Mouse (Mus musculus) limb, embryonic 11.5 days (tissue): ENCODE results near the gene Dnajc11. TPM values are rescaled to one million over a fixed set of nuclear protein-coding genes. Genes with fewer than 3 reads are reported as not detected.

Experiments used
- ATAC-seq: fragments of 200-750 bp; cut with Nextera tagmentation; 2 replicates; pipeline ENCODE4 v1.8.0; 2017; ENCODE audit warnings: low read depth; ENCODE audit not compliant: insufficient number of reproducible peaks, low FRiP score, low TSS enrichment
- DNase-seq: peaks from one replicate; pipeline ENCODE4 v3.0.0-alpha.2; 2015; ENCODE audit warnings: low spot score
- H3K27ac ChIP-seq: fragments of 300-500 bp; sonication (generic); replicated peaks from 2 replicates; pipeline ENCODE4 v1.5.1; 2014; ENCODE audit warnings: low read depth, mild to moderate bottlenecking, low read length
- H3K27me3 ChIP-seq: fragments of 300-500 bp; sonication (generic); 2 replicates; pipeline ENCODE4 v1.6.1; 2014; ENCODE audit warnings: mild to moderate bottlenecking, low read length, mixed read lengths; ENCODE audit not compliant: control insufficient read depth, insufficient read depth
- H3K36me3 ChIP-seq: fragments of 300-500 bp; sonication (generic); 2 replicates; pipeline ENCODE4 v1.6.1; 2014; ENCODE audit warnings: mild to moderate bottlenecking, low read length, moderate library complexity, mixed read lengths; ENCODE audit not compliant: control insufficient read depth, insufficient read depth
- H3K4me1 ChIP-seq: fragments of 300-500 bp; sonication (generic); 2 replicates; pipeline ENCODE4 v1.6.1; 2014; ENCODE audit warnings: low read length, mixed read lengths; ENCODE audit not compliant: control insufficient read depth, insufficient read depth
- H3K4me2 ChIP-seq: fragments of 300-500 bp; sonication (generic); 2 replicates; pipeline ENCODE4 v1.6.1; 2014; ENCODE audit warnings: low read depth, mild to moderate bottlenecking, moderate library complexity; ENCODE audit not compliant: severe bottlenecking
- H3K4me3 ChIP-seq: fragments of 300-500 bp; sonication (generic); 2 replicates; pipeline ENCODE4 v1.5.1; 2014; ENCODE audit warnings: low read depth, low read length
- H3K9ac ChIP-seq: fragments of 300-500 bp; sonication (generic); 2 replicates; pipeline ENCODE4 v1.6.1; 2014; ENCODE audit warnings: mild to moderate bottlenecking, low read length
- H3K9me3 ChIP-seq: fragments of 300-500 bp; sonication (generic); 2 replicates; pipeline ENCODE4 v1.6.1; 2016; ENCODE audit warnings: low read length; ENCODE audit not compliant: control insufficient read depth
- WGBS: fragments of 180-500 bp; shearing (Covaris S2); extraction: QIAGEN DNeasy Blood & Tissue Kit; methylation state at CpG from one replicate; pipeline ENCODE4 v1.1.7; 2014; 5-methylcytosine and 5-hydroxymethylcytosine counted together
- polyA plus RNA-seq: library from polyadenylated mRNA; unstranded; fragments of >200 nt; fragmentation: Nextera tagmentation; extraction: Ambion mirVana; gene quantifications from 2 replicates; pipeline ENCODE4 v1.2.1, GENCODE M21; 2014

Gene Dnajc11
- polyA plus RNA-seq, 1 experiment from 2014 or later: 90.9 TPM

DNA sequence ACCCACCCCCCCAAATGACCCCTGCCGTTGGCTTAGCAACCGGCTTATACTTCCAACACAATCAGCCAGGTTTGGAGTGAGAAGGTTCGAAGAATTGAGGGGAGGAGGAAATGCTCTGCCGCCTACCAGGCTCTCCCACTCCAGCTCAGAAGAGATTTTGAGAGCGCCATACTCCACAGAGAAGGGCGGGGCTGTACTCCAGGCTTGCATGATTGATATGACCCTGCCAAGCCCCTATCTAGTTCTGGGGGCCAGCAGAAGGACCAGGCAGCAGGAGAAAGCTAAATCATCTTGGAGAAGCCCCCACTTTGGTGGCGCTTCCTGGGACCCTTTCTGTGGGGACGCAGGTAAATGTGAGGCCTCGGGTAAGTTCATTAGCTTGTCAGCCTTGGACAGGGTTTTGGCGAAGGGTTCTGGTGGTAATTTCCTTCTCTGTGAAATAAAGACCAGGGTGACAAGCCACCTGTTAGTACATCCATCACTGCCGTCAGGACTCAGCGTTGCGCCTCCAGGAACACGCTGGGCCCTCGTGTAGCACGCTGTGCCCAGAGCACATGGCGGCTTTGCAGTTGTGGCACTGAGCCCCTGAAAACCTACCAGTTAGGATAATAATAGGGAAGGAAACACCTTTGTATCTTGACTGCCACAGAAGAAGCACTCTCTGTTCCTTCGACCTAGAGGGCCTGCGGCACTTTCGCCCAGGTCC lies 14.2 kb upstream of the Dnajc11 start:
- H3K9ac ChIP-seq: no peak overlapping the region
- no peaks in the 10 kb centered on the region for H3K36me3 ChIP-seq
- WGBS: 66% methylated on average over 20 of the region's 20 CpGs
- H3K4me1 ChIP-seq: no peaks in the 10 kb centered on the region
- peak; percentile 38 for DNase-seq
- ATAC-seq: no peak
- no peaks in the 10 kb centered on the region for H3K9me3 ChIP-seq
- no peak overlapping the region for H3K4me3 ChIP-seq
- no peak overlapping the region for H3K4me2 ChIP-seq
- no peaks in the 10 kb centered on the region for H3K27me3 ChIP-seq
- no peak overlapping the region for H3K27ac ChIP-seq

DNA sequence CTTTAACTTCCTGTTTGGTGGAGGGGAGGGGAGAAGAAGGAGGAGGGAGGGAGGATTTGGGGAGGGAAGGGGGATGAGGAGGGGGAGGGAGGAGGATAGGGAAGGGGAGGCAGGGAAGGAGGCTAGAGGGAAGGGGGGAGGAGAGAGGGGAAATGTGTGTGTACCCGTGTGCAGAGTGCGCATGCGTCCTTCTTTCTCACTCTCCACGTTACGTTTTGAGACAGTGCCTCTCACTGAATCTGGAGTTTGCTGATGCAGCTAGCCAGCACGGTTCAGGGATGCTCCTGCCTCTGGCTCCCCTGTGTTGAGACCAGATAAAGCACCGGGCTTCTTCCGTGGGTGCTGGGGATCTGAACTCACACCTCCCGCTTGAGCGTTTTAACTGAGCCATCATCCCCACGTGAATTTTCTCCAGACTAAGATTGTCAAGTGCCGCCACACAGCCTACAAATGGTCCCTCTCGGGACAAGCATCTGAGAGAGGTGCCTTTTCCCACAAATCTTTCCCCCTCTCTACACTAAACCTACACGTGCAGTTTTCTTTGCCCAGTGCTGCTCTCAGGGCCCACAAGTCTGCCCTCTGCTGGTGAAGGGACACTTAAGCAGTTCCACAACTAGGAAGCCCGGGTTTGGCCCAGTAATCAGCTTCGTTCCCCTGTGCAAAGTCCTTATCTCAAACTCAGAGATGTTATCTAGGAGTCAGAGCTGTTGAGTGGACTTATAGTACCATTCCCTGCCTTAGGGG lies 13.4 kb upstream of the Dnajc11 start:
- no peak overlapping the region for H3K9ac ChIP-seq
- ATAC-seq (peak; percentile 47), DNase-seq (peak; percentile 81)
- H3K4me3 ChIP-seq: 0 out of 2 replicates have a peak overlapping the region, but pooled peaks have one; percentile 11
- no peaks in the 10 kb centered on the region for H3K9me3 ChIP-seq
- 23% methylated on average over 16 of the region's 16 CpGs for WGBS
- H3K27ac ChIP-seq: no peak overlapping the region
- H3K36me3 ChIP-seq: no peaks in the 10 kb centered on the region
- no peaks in the 10 kb centered on the region for H3K27me3 ChIP-seq
- H3K4me2 ChIP-seq: peak overlapping the region; percentile 47
- H3K4me1 ChIP-seq: no peaks in the 10 kb centered on the region

DNA sequence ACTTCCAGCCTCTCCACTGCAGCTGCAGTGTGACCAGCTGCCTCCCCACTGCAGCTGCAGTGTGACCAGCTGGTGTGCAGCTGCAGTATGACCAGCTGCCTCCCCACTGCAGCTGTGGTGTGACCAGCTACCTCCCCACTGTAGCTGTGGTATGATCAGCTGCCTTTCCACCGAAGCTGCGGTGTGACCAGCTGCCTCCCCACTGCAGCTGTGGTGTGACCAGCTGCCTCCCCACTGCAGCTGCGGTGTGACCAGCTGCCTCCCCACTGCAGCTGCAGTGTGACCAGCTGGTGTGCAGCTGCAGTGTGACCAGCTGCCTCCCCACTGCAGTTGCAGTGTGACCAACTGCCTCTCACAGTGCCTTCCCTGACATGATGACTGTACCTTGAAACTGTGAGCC lies 11.4 kb upstream of the Dnajc11 start:
- 98% methylated on average over 3 of the region's 3 CpGs for WGBS
- H3K27ac ChIP-seq: no peak overlapping the region
- no peak overlapping the region for H3K4me2 ChIP-seq
- H3K9ac ChIP-seq: no peak overlapping the region
- H3K4me1 ChIP-seq: no peaks in the 10 kb centered on the region
- DNase-seq: no peak
- H3K36me3 ChIP-seq: no peaks in the 10 kb centered on the region
- no peak for ATAC-seq
- no peak overlapping the region for H3K4me3 ChIP-seq
- no peaks in the 10 kb centered on the region for H3K27me3 ChIP-seq
- H3K9me3 ChIP-seq: no peaks in the 10 kb centered on the region

DNA sequence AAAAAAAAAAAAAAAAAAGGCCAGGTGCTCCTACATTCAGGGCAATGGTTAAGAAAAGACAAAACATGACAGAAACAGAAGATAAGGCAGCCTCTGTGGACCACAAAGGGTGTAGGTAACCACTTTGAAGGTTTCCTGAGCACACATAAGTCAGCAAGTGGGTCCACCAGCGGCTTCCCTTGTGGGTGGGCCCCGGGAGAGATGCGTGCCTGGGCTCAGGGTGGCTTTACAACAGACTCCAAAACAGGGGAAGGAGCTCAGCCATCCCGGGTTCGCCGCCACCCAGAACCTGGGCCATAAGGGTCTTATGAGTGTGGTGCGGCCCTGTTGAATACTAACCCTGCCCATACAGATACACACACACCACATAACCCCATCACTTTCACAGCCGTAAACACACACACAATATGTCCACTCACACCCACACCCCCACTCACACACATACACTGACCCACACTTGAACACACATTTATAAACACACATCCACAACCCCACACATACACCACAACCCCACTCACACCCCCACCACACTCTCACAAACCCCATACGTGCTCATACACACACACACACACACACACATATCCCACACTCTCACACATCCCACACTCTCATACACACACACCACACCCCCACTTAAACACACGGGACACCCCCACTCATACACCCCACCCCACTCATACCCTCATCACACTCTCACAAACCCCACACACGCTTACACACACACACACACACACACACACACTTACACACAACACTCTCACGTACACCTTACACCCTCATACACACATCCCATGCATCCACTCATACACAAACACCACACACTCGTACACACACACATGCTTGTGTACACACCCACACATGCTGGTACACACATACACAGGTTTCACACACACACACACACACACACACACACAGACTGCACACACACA lies 651 bp upstream of the Dnajc11 start:
- H3K27ac ChIP-seq: no peak overlapping the region
- no peak overlapping the region for H3K4me2 ChIP-seq
- peaks cover 8% of the 10 kb centered on the region for H3K4me1 ChIP-seq
- DNase-seq (no peak), ATAC-seq (peak; percentile 69)
- no peaks in the 10 kb centered on the region for H3K27me3 ChIP-seq
- peak overlapping the region; percentile 100; the same call in 1 of the 2 replicates for H3K4me3 ChIP-seq
- WGBS: 82% methylated on average over 13 of the region's 13 CpGs
- no peaks in the 10 kb centered on the region for H3K36me3 ChIP-seq
- H3K9ac ChIP-seq: no peak overlapping the region
- no peaks in the 10 kb centered on the region for H3K9me3 ChIP-seq

DNA sequence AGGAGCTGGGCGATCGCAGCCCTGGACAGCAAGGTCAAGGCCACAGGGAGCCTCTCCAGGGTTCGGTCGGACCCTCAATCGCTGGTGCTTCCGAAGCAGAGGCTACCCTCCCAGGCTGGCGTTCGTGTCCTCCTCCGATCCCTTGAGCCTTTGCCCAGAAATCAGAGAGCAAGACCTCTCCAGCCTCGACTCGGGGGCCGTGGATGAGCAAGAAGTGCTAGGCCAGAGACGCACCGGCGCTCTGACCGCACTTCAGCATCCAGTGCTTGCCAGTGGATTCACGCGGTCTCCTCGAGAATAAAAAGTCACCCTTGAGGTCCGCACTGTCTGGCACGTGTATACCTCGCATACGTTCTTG lies 703 bp downstream of the Dnajc11 start:
- DNase-seq (no peak), ATAC-seq (no peak)
- peak overlapping the region; percentile 95 for H3K9ac ChIP-seq
- H3K27ac ChIP-seq: no peak overlapping the region; the same call in 1 of the 2 replicates
- peaks cover 8% of the 10 kb centered on the region for H3K4me1 ChIP-seq
- H3K9me3 ChIP-seq: no peaks in the 10 kb centered on the region
- no peaks in the 10 kb centered on the region for H3K27me3 ChIP-seq
- peak overlapping the region; percentile 100 for H3K4me3 ChIP-seq
- H3K36me3 ChIP-seq: no peaks in the 10 kb centered on the region
- H3K4me2 ChIP-seq: peak overlapping the region; percentile 95
- under 1% methylated on average over 23 of the region's 23 CpGs for WGBS

DNA sequence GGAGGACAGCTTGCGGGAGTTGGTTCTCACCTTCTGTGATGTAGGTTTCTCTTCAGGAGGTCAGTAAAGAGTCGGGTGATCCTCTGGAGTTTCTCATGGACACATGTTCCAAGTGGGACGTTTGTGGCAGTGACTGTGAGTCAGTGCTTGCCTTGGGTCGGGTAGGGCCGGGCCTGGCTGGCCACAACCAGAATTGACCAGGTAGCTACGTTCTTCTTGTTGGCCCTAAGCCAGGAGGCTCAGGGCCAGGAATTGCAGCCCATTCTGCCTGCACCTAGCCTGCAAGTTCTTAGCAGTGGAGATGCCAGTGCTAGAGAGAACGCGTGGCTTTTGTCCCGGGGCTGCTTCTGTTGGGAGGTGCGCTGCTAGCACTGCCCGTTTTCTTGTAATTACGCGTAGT lies 4.0 kb downstream of the Dnajc11 start:
- Histone ChIP-seq H3K4me3 (no peak overlapping the region), H3K27me3 (no peaks in the 10 kb centered on the region), H3K36me3 (no peaks in the 10 kb centered on the region), H3K9me3 (no peaks in the 10 kb centered on the region), H3K27ac (no peak overlapping the region), H3K4me1 (peaks cover 8% of the 10 kb centered on the region), H3K4me2 (no peak overlapping the region), H3K9ac (no peak overlapping the region)
- 90% methylated on average over 13 of the region's 13 CpGs for WGBS
- ATAC-seq (no peak), DNase-seq (no peak)

DNA sequence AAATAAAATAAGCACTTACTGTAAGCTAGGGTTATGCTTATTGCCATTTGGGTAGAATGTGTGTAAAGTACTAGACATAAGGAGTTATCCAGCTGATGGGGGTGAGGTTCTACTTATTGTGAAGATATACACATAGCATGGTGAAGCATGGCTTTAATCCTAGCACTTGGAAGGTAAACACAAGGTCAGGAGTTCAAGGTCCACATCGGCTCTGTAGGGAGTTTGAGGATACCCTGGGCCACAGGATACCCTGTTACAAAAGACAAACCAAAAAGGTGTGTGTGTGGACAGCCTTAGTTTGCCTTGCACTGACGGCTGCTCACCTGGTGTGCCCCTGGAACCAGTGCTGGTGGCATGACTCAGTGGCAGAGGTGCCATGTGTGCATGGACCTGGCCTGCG lies 4.6 kb downstream of the Dnajc11 start:
- Histone ChIP-seq H3K27ac (no peak overlapping the region), H3K27me3 (no peaks in the 10 kb centered on the region), H3K4me1 (peaks cover 8% of the 10 kb centered on the region), H3K9ac (no peak overlapping the region), H3K4me3 (no peak overlapping the region), H3K9me3 (no peaks in the 10 kb centered on the region), H3K36me3 (no peaks in the 10 kb centered on the region), H3K4me2 (no peak overlapping the region)
- no peak for DNase-seq
- ATAC-seq: no peak
- WGBS: 89% methylated on average over 3 of the region's 3 CpGs

DNA sequence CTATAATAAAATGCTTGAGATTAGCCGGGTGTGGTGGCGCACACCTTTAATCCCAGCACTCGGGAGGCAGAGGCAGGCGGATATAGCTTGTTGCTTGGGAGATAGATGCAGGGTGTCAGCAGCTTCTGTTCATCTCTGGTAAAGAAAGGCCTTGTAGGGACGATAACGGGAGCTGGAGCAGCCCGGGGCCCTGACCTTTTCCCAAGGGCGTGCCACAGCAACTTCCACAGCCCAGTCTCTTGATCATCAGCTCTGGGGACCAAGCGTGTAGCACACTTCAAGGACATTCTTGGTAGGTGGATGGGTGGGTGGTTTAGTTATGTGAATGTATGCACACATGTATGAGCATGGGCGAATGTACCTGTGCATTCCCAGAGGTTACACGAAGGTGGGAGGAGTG lies 12.7 kb downstream of the Dnajc11 start:
- Histone ChIP-seq H3K27me3 (no peaks in the 10 kb centered on the region), H3K9ac (no peak overlapping the region), H3K4me3 (no peak overlapping the region), H3K4me2 (no peak overlapping the region), H3K27ac (no peak overlapping the region), H3K36me3 (peaks cover 3% of the 10 kb centered on the region; the same call in 1 of the 2 replicates), H3K9me3 (no peaks in the 10 kb centered on the region), H3K4me1 (no peaks in the 10 kb centered on the region)
- ATAC-seq: no peak
- DNase-seq: no peak
- 94% methylated on average over 11 of the region's 11 CpGs for WGBS
